Mouse (Mus musculus) midbrain, postnatal 0 days (tissue): Measurements from ENCODE around the gene Amotl1. TPM values are rescaled to one million over a fixed set of nuclear protein-coding genes. Genes with fewer than 3 reads are reported as not detected.

ENCODE experiments used
- ATAC-seq: fragments of 200-750 bp; cut with Nextera tagmentation; 2 replicates; pipeline ENCODE4 v1.8.0; 2017; ENCODE audit warnings: moderate number of reproducible peaks, mild to moderate bottlenecking, moderate TSS enrichment, moderate library complexity; ENCODE audit not compliant: low FRiP score
- DNase-seq: peaks from one replicate; pipeline ENCODE4 v3.0.0-alpha.2; 2015; ENCODE audit warnings: low spot score
- H3K27ac ChIP-seq: fragments of 300-500 bp; sonication (generic); 2 replicates; pipeline ENCODE4 v1.5.1; 2014; ENCODE audit warnings: low read depth, mild to moderate bottlenecking, low read length, mixed read lengths
- H3K27me3 ChIP-seq: fragments of 300-500 bp; sonication (generic); 2 replicates; pipeline ENCODE4 v1.6.1; 2014; ENCODE audit warnings: low read length, control low read depth, mixed read lengths; ENCODE audit not compliant: insufficient read depth
- H3K36me3 ChIP-seq: fragments of 300-500 bp; sonication (generic); 2 replicates; pipeline ENCODE4 v1.6.1; 2014; ENCODE audit warnings: low read length, control low read depth, mixed read lengths; ENCODE audit not compliant: insufficient read depth
- H3K4me1 ChIP-seq: fragments of 300-500 bp; sonication (generic); 2 replicates; pipeline ENCODE4 v1.6.1; 2014; ENCODE audit warnings: mild to moderate bottlenecking, control low read depth, antibody characterized with exemption, low read length, mixed read lengths; ENCODE audit not compliant: insufficient read depth
- H3K4me2 ChIP-seq: fragments of 300-500 bp; sonication (generic); 2 replicates; pipeline ENCODE4 v1.6.1; 2014; ENCODE audit warnings: low read depth, mild to moderate bottlenecking, low read length, mixed read lengths; ENCODE audit not compliant: poor library complexity, severe bottlenecking
- H3K4me3 ChIP-seq: fragments of 300-500 bp; sonication (generic); 2 replicates; pipeline ENCODE4 v1.5.1; 2014; ENCODE audit warnings: low read depth, mild to moderate bottlenecking, low read length, moderate library complexity
- H3K9ac ChIP-seq: fragments of 300-500 bp; sonication (generic); replicated peaks from 2 replicates; pipeline ENCODE4 v1.6.1; 2014; ENCODE audit warnings: mild to moderate bottlenecking, low read length, moderate library complexity, mixed read lengths; ENCODE audit not compliant: poor library complexity, severe bottlenecking
- H3K9me3 ChIP-seq: fragments of 300-500 bp; sonication (generic); 2 replicates; pipeline ENCODE4 v1.6.1; 2016; ENCODE audit warnings: low read length, control low read depth
- CTCF ChIP-seq: IDR thresholded peaks from 2 replicates; pipeline ENCODE4 v1.5.1; 2016; ENCODE audit warnings: antibody characterized with exemption, mild to moderate bottlenecking
- WGBS: fragments of 180-500 bp; shearing (Covaris S2); extraction: QIAGEN DNeasy Blood & Tissue Kit; methylation state at CpG from one replicate; pipeline ENCODE4 v1.1.7; 2014; 5-methylcytosine and 5-hydroxymethylcytosine counted together
- polyA plus RNA-seq: library from polyadenylated mRNA; unstranded; fragments of >200 nt; fragmentation: Nextera tagmentation; extraction: Ambion mirVana; gene quantifications from 2 replicates; pipeline ENCODE4 v1.2.1, GENCODE M21; 2015
- total RNA-seq: library from RNA; depleted of rRNA; stranded (reverse); fragments of >200 nt; gene quantifications from 2 replicates; pipeline ENCODE4 v1.2.3, GENCODE M21; 2014

Gene Amotl1
- total and polyA plus RNA-seq, 2 experiments from 2014 or later = 5.8 to 26.2 TPM

- Histone ChIP-seq H3K36me3 (no peaks in the 10 kb centered on the region), H3K4me1 (no peaks in the 10 kb centered on the region; the same call in 1 of the 2 replicates), H3K9ac (no peak overlapping the region), H3K4me2 (no peak overlapping the region), H3K4me3 (no peak overlapping the region), H3K27ac (no peak overlapping the region), H3K27me3 (no peaks in the 10 kb centered on the region), H3K9me3 (no peaks in the 10 kb centered on the region)
- 84% methylated on average over 3 of the region's 3 CpGs for WGBS
- ATAC-seq = no peak
- no peak for DNase-seq
- no peak for TF ChIP-seq CTCF
These were observed 18.9 kb downstream of the Amotl1 start for GRCm38 (mm10) chr9:14625961-14626360.

GRCm38 (mm10) chr9:14625024-14625423 is 19.8 kb downstream of the Amotl1 start:
- Histone ChIP-seq H3K9ac (no peak overlapping the region), H3K27me3 (no peaks in the 10 kb centered on the region), H3K27ac (no peak overlapping the region), H3K4me2 (no peak overlapping the region), H3K4me3 (no peak overlapping the region), H3K9me3 (no peaks in the 10 kb centered on the region), H3K36me3 (no peaks in the 10 kb centered on the region), H3K4me1 (no peaks in the 10 kb centered on the region; the same call in 1 of the 2 replicates)
- no peak for ATAC-seq
- WGBS = 53% methylated on average over 3 of the region's 3 CpGs
- TF ChIP-seq CTCF = no peak
- DNase-seq = no peak

GRCm38 (mm10) chr9:14623928-14624327 is 20.9 kb downstream of the Amotl1 start:
- H3K27ac ChIP-seq = no peak overlapping the region
- TF ChIP-seq CTCF = no peak
- no peaks in the 10 kb centered on the region; the same call in 1 of the 2 replicates for H3K4me1 ChIP-seq
- no peaks in the 10 kb centered on the region for H3K27me3 ChIP-seq
- ATAC-seq (no peak), DNase-seq (no peak)
- 60% methylated on average over 4 of the region's 4 CpGs for WGBS
- no peaks in the 10 kb centered on the region for H3K36me3 ChIP-seq
- H3K4me3 ChIP-seq = no peak overlapping the region
- no peak overlapping the region for H3K4me2 ChIP-seq
- H3K9ac ChIP-seq = no peak overlapping the region
- no peaks in the 10 kb centered on the region for H3K9me3 ChIP-seq

- H3K4me3 ChIP-seq = no peak overlapping the region
- no peaks in the 10 kb centered on the region for H3K9me3 ChIP-seq
- no peak for DNase-seq
- no peaks in the 10 kb centered on the region; the same call in 1 of the 2 replicates for H3K4me1 ChIP-seq
- no peaks in the 10 kb centered on the region for H3K36me3 ChIP-seq
- no peak overlapping the region for H3K27ac ChIP-seq
- TF ChIP-seq CTCF = no peak
- no peak overlapping the region for H3K4me2 ChIP-seq
- 45% methylated on average over 5 of the region's 5 CpGs for WGBS
- H3K27me3 ChIP-seq = no peaks in the 10 kb centered on the region
- no peak for ATAC-seq
- no peak overlapping the region for H3K9ac ChIP-seq
These were observed 21.6 kb downstream of the Amotl1 start for GRCm38 (mm10) chr9:14623250-14623649.

GRCm38 (mm10) chr9:14622848-14623247 is 22.0 kb downstream of the Amotl1 start:
- WGBS = 79% methylated on average over 3 of the region's 3 CpGs
- no peak overlapping the region for H3K4me2 ChIP-seq
- TF ChIP-seq CTCF = no peak
- H3K4me1 ChIP-seq = no peaks in the 10 kb centered on the region; the same call in 1 of the 2 replicates
- ATAC-seq = no peak
- DNase-seq = no peak
- H3K9me3 ChIP-seq = no peaks in the 10 kb centered on the region
- H3K27me3 ChIP-seq = no peaks in the 10 kb centered on the region
- H3K4me3 ChIP-seq = no peak overlapping the region
- no peak overlapping the region for H3K9ac ChIP-seq
- H3K27ac ChIP-seq = no peak overlapping the region
- H3K36me3 ChIP-seq = no peaks in the 10 kb centered on the region

- no peak overlapping the region for H3K4me3 ChIP-seq
- 73% methylated on average over 5 of the region's 5 CpGs for WGBS
- TF ChIP-seq CTCF = no peak
- H3K9ac ChIP-seq = no peak overlapping the region
- H3K27me3 ChIP-seq = no peaks in the 10 kb centered on the region
- ATAC-seq = no peak
- no peak for DNase-seq
- H3K9me3 ChIP-seq = no peaks in the 10 kb centered on the region
- no peak overlapping the region for H3K4me2 ChIP-seq
- no peaks in the 10 kb centered on the region for H3K36me3 ChIP-seq
- H3K27ac ChIP-seq = no peak overlapping the region
- H3K4me1 ChIP-seq = no peaks in the 10 kb centered on the region; the same call in 1 of the 2 replicates
These were observed 24.7 kb downstream of the Amotl1 start for GRCm38 (mm10) chr9:14620107-14620506.
